Mouse (Mus musculus) spleen, postnatal 10 days (tissue): ENCODE data around the gene 1700042G07Rik.

Experiments
- DNase-seq, 2 experiments: peaks; one replicate each; pipeline ENCODE4 v3.0.0; 2021 to 2022; ENCODE audit warnings: low spot score in 2 of 2

The 1700042G07Rik gene

DNA sequence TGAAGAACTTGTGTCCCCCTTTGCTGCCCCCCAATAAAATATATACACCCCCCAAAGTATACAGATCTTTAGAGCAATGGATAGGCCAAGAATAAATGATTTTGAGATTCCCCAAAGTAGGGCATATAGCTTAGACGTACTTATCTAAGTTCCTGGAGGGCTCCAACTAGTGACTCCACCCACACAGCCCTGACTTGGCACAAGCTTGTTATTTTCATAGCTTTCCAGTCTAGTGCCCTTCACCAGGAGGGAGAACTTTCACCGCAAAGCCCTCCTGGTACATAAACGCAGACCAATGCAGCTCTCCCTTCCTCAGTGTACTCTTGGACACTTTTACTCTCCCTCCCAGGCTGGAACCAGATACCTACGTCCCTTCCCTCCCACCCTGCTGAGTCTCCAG, 11.0 kb upstream of the 1700042G07Rik start:
- no peak for DNase-seq

GRCm38 (mm10) chr4:116164759-116165554, 8.2 kb upstream of the 1700042G07Rik start:
- no peak for DNase-seq

DNA sequence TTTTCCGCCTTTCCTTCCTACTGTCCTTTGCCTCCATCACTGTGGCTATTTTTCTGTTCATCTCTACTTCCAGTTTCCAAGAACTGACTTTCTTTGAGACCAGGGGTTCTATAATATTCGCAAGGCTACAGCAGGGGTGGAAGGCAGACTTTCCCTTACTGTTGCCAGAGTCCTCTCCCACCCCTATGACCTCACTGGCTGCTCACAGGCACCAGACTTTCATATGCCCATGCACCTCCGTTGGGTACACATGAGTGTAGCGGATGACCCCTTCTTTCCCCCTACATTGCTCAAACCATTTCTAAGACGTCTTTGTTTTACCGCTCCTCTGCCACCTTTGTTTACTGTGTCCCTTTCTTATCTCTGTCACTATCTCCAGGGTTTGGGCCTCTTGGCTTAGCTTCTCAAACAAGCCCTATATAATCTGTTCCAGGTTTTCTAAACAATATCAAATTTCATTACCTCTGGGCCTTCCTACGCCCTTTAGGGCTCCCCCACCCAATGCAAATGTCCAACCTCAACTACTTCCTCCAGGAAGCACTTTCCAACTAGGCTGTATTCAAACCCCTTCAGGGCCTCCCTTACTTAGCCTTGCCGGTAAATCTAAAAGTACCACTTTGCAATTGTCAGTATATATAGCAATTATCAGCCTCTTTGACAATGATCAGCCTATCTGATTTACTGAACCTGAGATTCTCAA, 7.3 kb upstream of the 1700042G07Rik start:
- no peak for DNase-seq

- DNase-seq, result peak in 1 of 2 experiments; percentile 48
Observed at GRCm38 (mm10) chr4:116167404-116167803, 5.8 kb upstream of the 1700042G07Rik start, which contains the start of gene Tspan1. Gene Tspan1 (minus strand): TSS chr4:116167601.

- peak; percentile 52 to 82 for DNase-seq
Observed at GRCm38 (mm10) chr4:116168617-116169352, 4.4 kb upstream of the 1700042G07Rik start.

- DNase-seq, result no peak
Observed at GRCm38 (mm10) chr4:116169353-116169672, 3.9 kb upstream of the 1700042G07Rik start.

DNA sequence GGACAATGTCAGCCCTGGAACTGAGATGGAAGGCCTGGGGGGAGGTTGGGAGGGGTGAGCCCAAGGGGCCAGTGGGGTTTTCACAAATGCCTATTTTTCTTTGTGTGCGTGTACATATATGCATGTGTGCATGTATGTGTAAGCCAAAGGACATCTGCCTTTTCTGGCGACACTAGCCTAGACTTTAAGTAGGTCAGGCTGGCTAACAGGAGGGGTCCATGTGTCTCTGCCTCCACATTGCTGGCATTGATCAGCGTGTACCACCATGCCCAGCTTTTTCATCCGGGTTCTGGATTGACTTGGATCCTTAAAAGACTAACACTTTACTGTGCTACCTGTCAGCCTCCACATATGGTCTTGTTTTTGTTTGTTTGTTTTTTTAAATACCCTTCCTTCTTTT, 580 bp downstream of the 1700042G07Rik start:
- no peak for DNase-seq

DNA sequence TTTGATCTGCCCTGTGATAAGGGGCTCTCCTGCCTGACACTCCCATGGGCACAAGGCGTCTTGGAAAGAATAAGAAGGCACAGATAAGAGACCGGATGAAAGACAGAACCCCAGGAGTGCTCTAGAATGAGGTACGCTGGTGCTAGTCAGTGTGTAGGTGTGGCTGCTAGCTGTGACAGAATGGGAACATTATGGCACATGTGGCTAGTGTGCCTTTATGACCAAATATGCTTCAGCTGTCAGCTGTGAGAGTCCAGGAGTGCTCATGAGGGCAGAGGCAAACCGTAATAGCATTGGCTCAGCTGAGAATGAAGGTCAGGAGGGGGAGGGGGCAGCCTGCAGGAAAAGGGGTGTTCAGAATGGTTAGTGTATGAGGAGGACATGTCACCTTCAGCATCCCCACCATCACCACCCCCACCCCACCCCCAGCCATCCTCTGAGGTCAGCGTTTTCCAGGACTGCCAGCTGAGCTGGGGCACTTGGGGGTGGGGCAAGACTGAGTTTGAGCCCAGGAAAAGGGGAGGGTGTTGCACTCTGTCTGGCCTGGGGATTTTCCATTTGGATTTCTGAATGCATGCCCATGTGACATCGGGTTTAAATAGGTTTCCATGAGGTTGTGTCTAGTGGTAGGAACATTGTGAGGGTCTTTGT, 1.4 kb downstream of the 1700042G07Rik start:
- no peak for DNase-seq

DNA sequence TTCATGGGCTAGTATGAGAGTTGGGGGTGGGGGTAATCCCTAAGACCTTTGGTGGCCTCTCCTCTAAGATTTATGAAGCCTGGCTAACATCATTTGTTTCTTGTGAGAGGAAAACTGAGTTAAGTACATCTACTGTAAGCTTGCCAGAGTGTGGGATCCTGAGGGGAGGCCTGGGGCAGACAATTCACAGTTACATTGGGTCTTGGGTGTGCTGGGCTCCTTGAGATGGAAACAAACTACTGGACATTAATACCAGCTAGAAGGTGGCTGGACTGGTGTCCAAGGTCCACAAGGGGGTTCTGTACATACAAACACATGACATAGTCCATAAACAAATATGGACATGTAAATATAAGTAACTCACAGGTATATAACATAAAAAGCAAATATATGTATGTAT, 2.0 kb downstream of the 1700042G07Rik start:
- no peak for DNase-seq

DNA sequence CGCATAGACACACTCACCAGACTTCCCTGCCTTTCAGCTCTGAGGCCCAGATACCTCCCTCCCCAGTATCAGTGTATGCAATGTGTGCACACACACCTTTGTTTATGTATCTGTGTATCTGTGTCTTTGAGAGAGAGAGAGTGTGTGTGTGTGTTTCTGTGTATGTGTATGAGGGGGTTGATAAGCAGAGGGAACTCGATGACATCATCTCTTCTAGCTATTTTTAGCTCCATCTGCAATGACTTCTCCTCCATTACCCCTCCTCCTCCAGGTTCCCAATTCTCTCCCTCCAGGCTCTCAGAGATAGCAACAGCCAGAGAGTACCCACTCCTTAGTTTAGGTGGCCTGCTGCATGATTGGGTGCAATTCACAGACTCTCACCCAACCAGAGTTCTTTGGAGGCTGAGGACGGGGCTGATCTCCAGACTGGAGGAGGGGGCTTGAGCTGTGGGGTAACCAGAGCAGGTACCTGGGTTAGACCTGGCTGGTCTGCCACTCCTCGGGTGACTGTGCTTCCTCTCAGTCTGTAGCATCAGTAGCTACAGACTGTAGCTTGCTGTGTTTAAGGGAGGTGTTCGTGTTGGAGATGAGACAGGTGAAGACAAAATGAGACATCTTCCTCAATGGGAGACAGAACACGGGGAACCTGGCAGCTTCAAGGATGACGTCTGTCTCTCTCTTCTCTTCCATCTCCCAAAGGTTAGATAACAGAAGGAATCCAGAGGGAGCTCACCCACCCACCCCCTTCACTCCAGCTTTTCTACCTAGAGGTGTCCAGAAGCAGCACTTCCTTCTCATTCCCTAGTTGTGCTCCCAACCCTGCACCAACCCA, 2.8 kb downstream of the 1700042G07Rik start:
- DNase-seq, result no peak

DNA sequence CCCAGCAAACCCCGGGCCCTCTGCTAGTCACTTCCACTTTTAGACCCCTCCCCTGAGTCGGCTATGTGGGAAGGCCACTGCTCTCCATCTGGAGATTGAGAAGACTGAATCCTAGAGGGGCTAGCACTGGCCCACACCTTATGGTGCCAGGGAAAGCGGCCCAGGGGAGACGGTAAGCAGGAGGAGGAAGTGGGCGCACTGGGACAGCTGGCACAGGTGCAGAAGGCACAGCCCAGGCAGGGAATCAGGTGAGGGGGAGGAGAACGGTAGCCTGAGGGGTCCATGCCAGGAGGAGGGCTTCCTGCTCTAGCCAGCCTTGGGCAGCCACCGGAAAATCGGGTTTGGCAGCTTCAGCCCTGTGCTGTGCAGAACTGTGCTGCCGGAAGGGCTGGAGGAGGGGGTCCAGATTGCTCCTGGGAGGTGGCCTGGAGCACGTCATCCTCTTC, 3.4 kb downstream of the 1700042G07Rik start:
- DNase-seq, result peak in 1 of 2 experiments; percentile 38

- peak; percentile 17 to 46 for DNase-seq
Observed at GRCm38 (mm10) chr4:116177140-116177539, 4.0 kb downstream of the 1700042G07Rik start.

DNA sequence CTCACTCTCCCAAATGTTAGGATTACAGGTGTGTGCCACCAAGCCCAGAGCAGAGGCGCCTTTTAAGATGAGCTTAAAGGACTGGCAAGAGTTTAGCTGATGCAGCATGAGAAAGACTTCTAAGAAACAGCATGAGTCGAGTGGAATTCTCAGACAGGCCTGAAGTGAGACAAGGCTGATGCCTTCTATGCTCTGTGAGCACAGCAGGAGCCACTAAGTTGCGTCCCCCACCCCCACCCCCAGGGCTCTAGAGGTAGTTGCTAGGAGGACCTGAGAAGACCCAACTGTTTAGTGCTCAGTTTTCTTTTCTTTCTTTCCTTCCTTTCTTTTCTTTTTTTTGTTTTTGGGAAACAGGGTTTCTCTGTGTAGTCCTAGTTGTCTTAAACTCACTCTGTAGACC, 8.9 kb downstream of the 1700042G07Rik start:
- no peak for DNase-seq

GRCm38 (mm10) chr4:116182745-116183144, 9.6 kb downstream of the 1700042G07Rik start:
- no peak for DNase-seq

GRCm38 (mm10) chr4:116185083-116185482, 11.9 kb downstream of the 1700042G07Rik start:
- no peak for DNase-seq

DNA sequence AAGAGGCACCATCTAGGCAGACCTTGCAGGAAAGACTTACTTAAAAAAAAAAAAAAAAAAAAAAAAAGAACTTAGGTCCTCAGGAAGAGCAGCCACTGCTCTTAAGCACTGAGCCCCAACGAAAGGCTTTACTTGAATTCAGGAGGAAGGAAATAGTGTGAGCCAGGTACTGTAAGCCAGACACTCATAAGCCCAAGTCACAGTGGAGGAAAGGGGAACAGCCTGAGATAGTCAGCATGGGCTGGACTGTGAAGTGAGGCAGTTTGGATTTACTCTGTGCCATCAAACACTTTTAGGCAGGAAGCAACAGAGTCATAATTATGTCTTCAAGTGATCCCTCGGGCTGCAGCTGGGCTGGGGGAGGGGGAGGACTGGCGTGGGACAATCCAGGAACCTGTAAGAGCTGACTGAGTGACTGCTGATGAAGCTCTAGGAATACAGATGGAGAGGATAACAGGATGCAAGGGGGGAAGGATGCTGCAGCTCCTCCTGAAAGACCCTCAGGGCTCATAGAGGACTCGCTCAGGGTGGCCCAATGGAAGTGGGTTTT, 19.2 kb downstream of the 1700042G07Rik start:
- DNase-seq, result no peak

- DNase-seq, result peak in 1 of 2 experiments; percentile 29
Observed at GRCm38 (mm10) chr4:116193583-116194383, 20.6 kb downstream of the 1700042G07Rik start.

DNA sequence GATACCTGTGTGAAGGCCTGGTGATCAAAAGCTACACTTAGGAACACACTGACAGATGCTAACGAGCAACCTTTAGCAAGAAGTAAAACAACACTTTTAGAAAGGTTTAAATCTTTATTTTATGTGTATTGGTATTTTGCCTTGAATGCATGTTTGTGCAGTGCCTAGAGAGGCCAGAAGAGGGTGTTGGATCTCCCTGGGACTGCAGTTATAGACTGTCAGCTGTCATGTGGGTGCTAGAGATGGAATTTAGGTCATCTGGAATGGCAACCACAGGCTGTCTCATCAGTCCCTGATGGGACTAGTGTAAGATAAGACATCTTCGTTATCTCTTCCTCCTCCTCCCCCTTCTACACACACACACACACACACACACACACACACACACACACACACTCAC, 25.2 kb downstream of the 1700042G07Rik start:
- no peak for DNase-seq

DNA sequence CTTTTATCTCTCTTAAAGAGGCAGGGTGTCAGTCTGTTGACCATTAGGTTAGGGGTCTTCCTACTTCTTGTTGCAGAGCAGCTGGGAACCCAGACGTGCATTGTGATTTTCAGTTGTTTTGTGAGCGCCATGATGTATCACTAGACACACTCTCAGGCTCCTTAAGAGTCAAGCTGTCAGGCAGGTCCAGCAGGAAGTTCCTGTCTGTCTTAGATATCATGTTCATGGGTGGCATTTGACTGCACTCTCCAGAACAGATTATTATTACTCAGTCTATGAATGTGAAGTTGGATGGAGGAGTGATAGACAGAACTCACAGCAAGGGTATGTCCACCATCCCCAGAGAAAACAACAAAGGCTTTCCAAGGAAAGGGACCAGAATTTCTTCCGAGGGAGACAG, 31.2 kb downstream of the 1700042G07Rik start:
- DNase-seq, result no peak

DNA sequence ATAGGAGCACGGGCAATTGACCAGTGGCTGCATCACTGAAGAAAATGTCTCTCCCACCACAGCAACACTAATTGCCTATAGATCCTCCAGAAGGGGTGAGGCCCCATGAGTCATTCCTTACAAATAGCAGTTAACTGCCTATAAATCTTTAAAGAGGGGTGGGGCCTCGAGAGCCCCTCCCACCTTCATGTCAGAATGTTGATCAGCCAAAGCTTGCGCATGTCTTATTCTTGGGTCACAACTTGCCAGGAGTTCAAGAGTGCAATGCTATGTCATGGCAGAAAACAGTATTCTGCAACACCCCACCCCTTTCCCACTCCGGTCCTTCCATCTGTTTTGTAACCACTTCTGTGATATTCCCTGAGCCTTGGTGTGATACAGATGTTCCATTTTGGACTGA, 33.4 kb downstream of the 1700042G07Rik start:
- no peak for DNase-seq
